Mouse (Mus musculus): ENCODE measurements at regions not wholly inside any gene's neighbourhood (a gene's known extent, or its start where the extent isn't known, plus 50 kb on each side); places are given as distances from the start of the nearest gene placed in this dataset.

DNA sequence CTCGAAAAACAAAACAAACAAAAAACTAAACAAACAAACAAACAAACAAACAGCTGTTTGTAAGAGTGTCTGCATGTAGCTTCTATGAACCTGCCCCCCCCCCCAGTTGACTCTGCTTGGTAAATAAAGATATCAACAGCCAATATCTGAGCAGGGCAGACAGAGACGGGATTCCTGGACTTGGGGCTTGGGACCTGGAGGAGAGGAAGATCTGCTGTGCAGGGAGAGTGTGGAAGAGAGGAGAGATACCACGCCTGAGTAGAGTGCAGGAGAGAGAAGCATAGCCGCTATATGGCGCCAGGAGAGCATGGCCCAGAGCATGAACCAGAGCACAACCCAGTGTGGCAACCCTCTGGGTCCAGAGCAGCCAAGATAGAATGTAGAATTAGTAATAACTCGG is 811.9 kb upstream of the Tenm4 start:
- TF ChIP-seq CTCF (IDR thresholded peaks at IDR 0.05; ENCODE audit: low read depth) (no peak), EP300 (IDR thresholded peaks at IDR 0.05; ENCODE audit: low read depth) (no peak)
